Mouse (Mus musculus) cerebellum, adult 11 months (tissue): Measurements from ENCODE around the gene Habp4.

Experiments
- DNase-seq: peaks from one replicate; pipeline ENCODE4 v3.0.0; 2022

Gene Habp4

DNA sequence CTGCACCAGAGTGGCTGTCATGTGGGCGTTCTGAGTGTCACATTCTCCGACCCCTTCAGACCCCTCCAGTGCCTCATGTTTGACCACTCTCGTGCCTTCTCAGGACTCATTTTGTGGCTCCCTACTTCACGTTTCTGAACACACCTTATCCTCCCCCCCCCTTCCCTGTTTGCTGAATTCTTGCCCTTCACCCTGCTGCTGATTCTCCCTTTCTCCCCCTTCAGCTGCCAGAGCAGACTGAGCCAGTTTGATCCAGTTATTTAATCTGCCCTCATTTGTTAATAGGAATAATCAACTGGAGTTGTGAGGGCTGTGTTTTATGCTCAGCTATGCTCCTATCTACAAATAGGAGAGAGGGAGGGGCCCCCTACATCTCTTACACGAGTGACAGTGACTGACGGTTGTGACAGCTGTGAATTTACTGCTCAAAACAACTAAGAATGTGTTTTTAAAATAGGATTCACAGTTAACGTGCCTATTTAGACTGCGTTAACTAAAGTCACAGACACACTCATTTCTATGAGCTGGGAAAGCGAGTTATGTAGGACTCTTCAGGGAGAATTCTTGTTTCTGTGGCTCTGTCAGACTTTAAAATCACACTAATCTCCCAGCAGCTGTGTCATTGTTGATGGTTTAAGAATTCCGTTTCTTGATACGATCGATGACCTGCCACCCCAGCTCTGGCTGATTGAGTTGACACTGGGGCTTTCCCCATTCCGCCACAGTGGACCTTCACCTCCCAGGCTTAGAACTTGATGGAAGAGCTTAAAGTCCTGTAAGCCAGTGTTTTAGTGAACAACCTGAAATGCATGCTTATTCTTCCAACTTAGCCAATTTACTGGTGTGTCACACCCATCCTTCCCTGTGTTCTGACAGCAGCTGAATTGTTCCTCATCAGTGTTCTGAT, 17.4 kb downstream of the Habp4 start:
- no peak for DNase-seq

DNA sequence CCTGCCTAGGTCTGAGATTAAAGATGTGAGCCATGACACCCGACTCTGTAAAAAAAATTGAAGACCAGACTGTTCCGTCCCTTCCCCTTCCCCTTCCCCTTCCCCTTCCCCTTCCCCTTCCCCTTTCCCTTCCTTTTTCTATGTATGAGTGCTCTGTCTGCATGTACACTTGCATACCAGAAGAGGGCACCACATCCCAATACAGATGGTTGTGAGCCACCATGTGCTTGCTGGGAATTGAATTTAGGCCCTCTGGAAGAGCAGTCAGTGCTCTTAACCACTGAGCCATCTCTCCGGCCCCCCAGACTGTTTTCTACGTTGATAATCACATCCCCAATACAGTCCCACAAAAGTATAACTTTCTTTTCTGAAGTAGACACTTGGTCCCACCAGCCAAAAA, 18.7 kb downstream of the Habp4 start:
- no peak for DNase-seq

DNA sequence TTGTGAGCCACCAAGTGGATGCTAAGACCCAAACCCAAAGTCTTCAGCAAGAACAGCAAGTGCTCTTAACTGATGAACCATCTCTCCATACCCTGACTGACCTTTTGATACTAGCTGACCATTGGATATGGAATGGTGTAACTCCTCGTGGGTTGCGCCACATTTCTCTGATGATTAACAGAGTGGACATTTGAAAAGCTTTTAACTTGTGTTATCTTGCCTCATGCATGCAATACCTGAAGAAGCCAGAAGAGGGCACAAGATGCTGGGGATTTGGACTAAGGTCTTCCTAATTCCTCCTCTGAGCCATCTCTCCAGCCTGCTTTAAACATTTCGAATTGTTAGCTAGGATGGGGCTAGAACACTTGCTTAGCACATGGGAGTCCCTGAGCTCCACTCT, 19.3 kb downstream of the Habp4 start:
- DNase-seq, result peak; percentile 37

DNA sequence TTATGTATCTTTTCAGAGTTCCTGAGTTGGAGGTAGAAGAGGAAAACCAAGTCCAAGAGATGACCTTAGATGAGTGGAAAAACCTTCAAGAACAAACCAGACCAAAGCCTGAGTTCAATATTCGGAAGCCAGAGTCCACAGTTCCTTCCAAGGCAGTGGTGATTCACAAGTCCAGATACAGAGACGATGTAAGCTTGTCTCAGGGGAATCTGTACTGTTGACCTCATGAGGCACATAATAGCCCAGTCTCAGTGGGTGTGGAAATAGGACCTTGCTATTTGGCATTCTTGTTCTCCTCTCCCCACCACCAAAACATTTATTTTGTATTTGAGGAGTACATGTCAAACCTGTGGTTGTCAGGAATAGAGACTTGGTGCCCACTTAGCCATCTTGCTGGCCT, 20.5 kb downstream of the Habp4 start:
- no peak for DNase-seq

DNA sequence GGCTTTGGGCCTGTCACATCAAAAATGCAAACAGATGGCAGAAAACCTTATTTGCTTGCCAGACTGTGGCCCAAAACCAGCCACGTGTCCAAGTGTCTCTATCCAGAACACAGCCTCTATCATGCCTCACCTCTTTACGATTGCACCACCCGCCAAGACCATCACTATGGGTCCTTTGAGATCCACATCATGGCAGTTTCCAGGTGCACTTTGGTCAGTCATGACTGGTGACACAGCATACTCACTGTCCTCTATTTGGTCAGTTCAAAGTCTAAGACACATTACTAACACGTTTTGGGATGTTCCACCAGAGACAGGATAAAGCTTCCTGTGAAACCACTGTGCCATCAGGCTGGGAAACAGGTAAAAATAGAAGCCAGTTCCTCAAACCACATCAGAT, 22.0 kb downstream of the Habp4 start:
- DNase-seq, result no peak

DNA sequence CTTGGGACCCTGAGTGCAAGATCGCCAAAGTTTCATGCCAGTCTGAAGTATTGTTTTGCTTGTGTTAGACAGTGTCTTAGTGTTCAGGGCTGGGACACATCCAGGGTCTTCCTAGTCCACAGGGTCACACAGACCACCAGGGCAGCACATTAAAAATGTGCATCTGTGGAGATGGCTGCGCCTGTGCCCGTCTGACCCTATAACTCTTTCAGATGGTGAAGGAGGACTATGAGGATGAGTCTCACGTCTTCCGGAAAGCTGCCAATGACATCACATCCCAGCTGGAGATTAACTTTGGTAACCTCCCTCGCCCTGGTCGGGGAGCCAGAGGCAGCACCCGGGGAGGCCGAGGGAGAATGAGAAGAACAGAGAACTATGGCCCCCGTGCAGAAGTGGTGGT, 22.7 kb downstream of the Habp4 start:
- DNase-seq, result no peak

DNA sequence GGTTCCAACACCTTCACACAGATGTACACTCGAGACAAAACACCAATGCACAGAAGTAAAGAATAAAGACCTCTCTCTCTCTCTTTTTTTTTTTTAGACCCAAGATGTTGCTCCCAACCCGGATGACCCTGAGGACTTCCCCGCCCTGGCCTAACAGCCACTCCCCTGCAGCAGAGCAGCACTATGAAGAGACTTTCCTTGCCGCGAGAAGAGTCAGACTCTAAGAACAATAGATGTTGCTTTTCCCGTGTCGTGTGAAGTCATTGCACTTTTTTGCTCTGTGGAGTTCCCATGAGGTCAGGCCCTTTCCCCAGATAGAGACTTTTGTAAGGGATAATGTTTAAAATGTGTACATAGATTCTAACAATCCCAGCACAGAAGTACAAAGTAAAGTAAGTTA, 23.6 kb downstream of the Habp4 start:
- DNase-seq, result no peak

DNA sequence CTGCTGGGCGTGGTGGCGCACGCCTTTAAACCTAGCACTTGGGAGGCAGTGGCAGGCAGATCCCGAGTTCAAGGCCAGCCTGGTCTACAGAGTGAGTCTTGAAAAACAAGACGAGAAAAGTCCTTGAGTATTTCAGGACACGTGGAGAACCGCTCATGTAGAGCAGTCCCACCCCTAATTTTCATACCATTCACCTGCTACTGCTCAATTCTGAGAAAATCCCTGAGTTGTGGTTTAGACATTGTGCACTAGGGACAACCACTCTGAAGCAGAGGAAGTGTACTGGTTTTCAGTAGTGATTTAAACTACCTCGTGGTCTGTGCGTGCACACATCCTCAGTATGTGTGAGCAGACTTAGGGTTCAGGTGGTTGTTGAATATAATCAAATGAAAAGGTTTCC, 24.0 kb downstream of the Habp4 start:
- no peak for DNase-seq

DNA sequence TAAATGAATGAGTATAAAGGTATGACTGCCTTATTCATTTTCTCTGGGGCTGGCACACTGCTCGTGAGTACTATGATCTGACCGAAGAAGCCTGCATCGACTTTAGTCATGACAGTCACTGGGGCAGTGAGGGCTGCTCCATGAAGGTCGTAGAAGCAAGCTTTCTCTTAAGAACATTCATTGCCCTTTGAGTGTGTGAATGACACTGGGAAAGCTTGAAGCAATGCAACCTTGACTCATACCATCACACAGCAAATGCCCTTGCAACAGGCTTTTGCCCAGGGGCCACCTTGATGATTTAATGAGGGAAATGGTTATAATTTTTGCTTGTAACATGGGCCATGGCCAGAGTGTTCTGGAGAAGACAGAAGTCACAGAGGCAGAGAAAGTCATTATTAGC, 24.9 kb downstream of the Habp4 start:
- DNase-seq, result no peak

DNA sequence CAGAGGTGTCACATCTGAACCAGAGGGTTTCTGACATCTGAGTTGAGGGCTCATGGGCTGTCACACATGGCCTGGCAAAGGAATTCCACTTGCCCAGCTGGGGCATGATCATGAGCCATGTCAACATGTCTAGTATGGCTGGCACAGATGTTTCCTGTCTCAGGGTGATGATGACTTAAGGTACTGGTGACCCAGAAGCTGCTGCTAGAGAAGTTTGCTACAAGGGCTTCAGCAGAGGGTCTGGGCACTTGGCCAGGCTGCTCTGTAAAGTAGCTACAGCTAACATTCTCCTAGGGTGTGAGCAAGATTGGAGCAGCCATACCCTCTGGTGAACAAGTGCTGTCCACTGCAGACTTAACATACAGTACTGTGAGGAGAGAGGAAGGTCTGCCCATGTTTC, 25.4 kb downstream of the Habp4 start:
- no peak for DNase-seq

DNA sequence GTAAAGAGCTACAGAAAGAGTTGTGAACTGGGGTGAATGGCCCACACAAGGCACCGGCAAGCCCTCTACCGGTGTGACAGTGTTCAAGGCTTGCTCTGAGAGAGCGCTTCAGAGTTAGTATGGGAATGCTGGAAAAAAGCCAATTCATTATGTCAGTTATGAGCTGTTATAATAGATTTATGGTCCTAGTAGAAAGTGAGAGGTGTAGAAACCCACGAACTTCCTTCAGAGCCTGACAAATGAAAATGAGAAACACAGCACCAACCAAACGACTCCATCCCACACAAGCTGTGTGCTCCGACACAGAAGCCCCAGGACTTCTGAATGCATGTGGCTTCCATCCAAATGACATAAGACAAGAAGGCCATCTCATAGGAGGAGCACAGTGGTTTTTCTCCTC, 36.3 kb downstream of the Habp4 start:
- DNase-seq, result no peak

DNA sequence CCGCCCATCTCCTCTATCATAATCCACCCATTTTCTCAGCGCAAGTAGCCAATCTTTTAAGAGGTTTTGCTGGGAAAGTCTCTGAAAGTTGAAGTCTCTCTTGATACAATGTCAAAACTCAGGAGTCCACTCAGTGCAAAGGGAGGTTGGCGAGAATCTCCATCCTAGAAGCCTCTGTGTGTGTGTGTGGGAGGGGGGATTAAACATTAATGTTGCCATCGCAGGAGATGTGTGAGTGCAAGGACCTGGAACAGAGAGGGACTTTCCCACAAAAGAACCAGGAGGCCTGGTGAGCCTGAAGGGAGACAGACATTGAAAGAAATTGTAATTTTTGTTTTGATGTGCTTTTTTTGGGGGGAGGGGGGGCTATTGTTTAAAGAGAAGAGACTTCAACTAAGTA, 36.7 kb downstream of the Habp4 start:
- DNase-seq, result no peak

DNA sequence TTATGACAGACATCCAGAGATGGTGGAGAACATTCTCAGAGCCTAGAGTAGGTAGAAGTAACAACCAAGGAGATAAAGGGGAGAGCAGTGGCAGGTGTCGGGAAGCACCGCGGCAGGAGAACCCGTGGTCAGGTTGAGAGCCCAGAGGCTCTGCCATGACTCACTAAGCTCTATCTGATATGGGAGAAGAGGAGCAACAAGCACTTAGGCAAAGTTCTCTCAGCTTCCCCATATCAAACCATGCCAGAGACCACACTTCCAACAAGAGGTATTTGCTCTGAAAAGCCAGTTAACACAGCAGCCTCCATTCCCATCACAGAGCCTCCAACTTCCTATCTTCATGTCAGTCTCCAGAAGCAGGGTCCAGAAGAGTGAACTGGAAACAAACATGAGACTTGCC, 39.3 kb downstream of the Habp4 start:
- DNase-seq, result no peak

DNA sequence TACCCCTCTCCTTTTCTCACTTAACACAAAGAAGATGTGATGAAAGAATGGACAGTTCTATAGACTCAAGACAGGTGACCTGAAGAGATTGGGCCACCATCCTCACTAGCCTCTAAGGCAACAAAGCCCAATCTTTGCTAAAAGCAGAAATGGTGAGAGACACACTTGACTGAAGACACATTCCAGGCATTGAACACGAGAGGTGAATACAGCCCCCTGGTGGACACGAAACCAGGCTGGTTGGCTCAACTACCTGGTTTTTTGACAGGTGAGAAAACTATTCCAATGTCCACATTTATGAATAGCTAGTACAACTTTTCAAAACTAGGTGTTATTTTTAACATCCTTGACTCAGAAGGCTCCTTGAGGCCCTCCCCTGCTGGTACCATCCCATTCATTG, 43.1 kb downstream of the Habp4 start:
- DNase-seq, result no peak

DNA sequence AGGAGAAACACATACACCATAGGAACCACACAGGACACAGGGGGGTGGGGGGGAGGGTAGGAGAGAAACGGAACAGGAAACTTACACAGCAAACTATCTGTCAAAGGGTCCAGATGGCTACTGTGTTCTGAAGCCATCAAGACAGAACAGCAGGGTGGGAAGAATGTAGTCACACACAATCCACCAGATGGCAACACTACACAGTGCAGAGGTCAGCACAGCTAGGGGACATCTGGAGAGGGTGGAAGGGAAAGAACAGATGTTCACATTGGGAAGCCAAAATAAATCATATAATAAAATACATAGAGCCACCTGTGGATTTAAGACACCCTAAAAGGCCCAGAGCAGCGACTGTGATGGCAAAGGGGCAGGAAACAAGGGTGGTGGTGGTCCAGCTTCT, 43.6 kb downstream of the Habp4 start:
- DNase-seq, result no peak

DNA sequence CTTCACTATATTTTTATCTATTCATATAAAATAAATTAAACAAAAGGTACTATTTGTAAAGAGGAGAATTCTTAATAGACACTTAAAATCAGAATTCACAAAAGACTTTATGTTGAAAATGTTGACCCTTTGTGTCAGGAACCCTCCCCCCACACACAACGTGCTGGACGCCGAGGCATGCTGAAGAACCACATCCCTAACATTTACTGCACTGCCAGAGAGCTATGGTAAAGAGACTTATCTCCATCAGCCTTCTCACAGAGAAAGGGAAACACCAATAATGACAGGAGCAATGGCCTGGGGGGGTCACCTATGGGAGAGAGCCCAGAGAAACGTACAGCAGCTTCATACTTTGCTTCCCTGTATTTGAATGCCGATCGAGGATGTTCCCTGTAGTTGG, 46.5 kb downstream of the Habp4 start:
- no peak for DNase-seq

DNA sequence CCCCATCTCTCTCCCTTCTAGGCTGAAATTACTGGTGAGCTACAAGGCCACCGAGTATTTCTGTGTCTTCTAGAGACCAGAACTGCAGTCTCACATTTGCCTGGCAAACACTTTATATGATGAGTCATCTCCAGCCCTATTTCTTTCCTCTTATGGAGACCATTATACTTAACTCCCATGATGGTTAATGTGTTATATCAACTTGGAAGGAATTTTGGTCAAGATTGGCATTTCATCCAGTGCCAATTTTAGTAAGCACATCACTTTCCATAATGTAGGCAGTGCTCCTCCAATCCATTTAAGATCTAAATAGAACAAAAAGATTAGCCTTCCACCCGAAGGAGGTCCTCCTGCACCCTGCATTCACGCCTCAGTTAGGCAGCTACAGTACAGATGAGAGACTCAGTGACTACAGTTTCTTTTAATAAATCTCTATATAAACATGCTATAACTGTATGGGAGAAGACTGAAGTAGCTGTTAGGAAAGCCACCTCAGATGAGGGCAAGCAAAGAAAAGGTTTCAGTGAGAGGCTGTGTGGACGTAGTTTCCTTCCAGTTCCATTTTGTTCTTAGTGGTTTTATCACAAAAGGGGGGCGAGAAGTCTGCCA, 50.5 kb downstream of the Habp4 start:
- no peak for DNase-seq

DNA sequence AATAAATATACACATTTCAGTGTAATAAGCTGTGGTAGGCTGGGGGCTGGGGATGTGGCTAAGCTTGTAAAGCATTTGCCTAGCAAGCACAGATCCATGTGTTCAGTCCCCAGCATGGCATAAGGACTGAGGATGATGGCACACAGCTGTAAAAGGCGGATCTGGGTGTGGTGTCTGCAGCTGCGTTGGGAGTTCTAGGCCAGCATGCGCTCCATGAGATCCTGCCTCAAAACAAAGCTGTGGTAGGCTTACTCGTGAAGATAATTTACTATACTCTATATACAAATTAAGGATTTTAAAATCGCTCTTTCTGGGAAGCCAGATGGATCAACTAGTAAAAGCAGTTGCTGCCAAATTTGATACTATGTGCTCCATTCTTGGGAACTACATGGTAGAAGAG, 53.3 kb downstream of the Habp4 start:
- no peak for DNase-seq

DNA sequence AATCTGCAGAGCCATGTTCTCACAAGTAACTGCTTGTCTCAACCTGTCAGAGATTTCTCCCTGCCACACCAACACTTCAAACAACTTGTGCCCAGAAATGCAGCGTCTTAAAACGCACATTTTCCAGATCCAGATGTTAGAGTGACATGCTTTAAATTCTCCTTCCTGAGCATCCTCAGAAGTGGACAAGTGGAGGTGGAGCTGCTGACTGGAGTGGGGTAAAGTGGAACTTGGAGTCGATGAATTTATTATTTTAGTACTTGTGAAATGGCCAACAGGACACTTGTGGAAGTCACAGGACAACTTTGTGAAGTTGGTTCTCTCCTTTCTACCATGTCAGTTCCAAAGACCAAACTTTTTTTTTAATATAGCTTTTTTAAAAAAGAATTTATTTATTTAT, 64.1 kb downstream of the Habp4 start:
- DNase-seq, result no peak

DNA sequence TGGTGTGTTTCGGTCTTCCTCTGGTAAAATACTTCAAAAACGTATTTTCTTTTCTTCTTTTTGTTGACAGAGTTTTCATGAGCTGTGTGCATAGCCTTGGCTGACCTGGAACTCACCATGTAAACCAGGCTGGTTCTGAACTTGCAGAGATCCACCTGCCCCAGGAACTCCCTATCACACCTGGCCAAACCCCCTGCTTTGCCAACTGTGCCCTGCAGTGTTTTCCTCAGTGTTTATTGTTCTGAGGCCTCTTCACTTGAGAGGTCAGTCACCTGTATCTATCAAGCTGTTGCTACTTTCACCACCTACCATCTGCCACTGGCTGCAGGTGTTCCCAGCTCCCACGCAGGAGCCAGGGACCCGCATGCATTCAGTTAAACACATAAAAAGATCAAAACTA, 65.1 kb downstream of the Habp4 start:
- no peak for DNase-seq

DNA sequence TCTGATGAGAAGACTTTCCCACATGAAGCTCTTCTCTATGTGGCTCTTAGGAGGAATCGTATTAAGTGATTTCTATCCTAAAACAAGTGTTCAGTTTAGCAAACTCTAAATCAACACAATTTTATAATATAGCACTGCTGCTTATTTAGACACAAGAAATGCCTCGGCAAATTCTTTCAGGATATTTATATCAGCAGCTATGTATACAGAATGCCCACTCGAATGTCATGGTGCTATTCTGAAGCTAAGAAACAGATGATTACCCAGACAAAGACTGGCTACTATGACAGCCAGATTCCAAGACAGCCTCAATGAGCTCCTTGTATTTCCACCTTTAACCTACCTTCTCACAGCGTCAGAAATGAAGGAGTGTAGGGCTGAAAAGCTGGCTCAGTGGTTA, 71.5 kb downstream of the Habp4 start:
- DNase-seq, result no peak

DNA sequence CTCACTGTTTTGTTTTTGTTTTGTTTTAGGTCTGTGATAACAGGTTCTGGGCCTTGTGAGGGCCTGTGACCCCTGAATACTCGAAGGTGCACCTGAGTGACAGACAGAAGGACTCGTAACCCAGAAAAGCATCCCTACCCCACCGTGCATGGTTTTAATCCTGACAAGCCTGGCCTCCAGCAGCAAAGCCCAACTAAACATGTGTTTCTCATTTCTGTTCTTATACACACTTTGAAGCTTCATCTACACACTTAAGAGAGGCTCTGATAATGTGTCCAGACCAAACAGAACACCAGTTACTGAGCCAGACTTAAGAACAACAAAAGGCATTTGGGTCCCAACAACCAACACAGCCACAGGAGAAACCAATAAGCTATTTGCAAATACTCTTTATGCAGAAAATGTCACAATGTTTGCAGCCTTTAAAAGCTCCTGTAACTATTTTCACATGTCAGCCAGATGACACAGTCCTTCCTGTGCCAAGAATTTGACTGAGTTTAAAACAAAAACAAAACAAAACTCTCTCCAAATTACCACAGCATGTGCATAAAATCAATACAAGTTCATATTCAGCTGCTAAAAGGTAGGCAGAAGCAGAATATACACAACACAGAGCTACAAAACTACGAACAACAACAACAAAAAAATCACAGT, 73.6 kb downstream of the Habp4 start:
- DNase-seq, result no peak

DNA sequence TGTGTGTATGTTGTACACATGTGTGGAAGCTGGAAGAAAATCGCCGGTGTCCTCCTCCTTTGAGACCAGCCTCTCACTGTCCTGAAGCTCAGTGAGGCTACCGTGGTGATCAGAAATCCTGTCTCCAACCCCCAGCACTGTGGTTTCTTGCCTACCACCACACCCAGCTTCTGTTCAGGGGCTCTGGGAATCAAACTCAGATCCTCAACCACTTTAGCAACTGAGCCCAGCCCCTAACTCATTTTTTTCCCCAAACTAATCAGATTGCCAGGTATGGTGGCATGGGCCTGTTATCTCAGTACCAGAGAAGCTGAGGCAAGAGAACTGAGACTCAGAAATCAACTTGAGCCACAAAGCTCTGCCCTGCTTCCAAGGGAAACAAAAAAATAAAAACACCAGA, 74.2 kb downstream of the Habp4 start:
- no peak for DNase-seq
